Mouse (Mus musculus): ENCODE results near the gene Stxbp4. TPM values are rescaled to one million over a fixed set of nuclear protein-coding genes. Genes with fewer than 3 reads are reported as not detected.

The Stxbp4 gene
- polyA plus RNA-seq, 1 experiment from 2014 or later: 12.0 TPM

GRCm38 (mm10) chr11:90667325-90667724 lies 29.4 kb upstream of the Stxbp4 start:
- H3K27me3 ChIP-seq (replicated peaks): no peaks in the 10 kb centered on the region
- H3K9ac ChIP-seq: no peak overlapping the region
- H3K27ac ChIP-seq (replicated peaks): no peak overlapping the region
- H3K36me3 ChIP-seq: peaks cover 30% of the 10 kb centered on the region
- no peaks in the 10 kb centered on the region for H3K9me3 ChIP-seq
- no peak for ATAC-seq (ENCODE audit: extremely low read depth, insufficient number of reproducible peaks, low FRiP score, low TSS enrichment)
- no peak overlapping the region for H3K4me3 ChIP-seq
- H3K4me1 ChIP-seq: peaks cover 41% of the 10 kb centered on the region
- WGBS: 90% methylated on average over 6 of the region's 6 CpGs
- no peak overlapping the region for H3K4me2 ChIP-seq

- WGBS: 70% methylated on average over 4 of the region's 4 CpGs
- Histone ChIP-seq H3K27ac (replicated peaks) (0 out of 2 replicates have a peak overlapping the region, but pooled peaks have one; percentile 7), H3K4me3 (no peak overlapping the region), H3K4me2 (no peak overlapping the region), H3K9me3 (no peaks in the 10 kb centered on the region), H3K4me1 (peaks cover 41% of the 10 kb centered on the region), H3K27me3 (replicated peaks) (no peaks in the 10 kb centered on the region), H3K9ac (no peak overlapping the region), H3K36me3 (peaks cover 28% of the 10 kb centered on the region)
- no peak for ATAC-seq (ENCODE audit: extremely low read depth, insufficient number of reproducible peaks, low FRiP score, low TSS enrichment)
Observed at GRCm38 (mm10) chr11:90666916-90667315, 29.0 kb upstream of the Stxbp4 start.

GRCm38 (mm10) chr11:90666144-90666757 lies 28.4 kb upstream of the Stxbp4 start:
- WGBS: 63% methylated on average over 3 of the region's 3 CpGs
- H3K27ac ChIP-seq (replicated peaks): no peak overlapping the region
- H3K36me3 ChIP-seq: peaks cover 33% of the 10 kb centered on the region
- H3K4me2 ChIP-seq: no peak overlapping the region
- no peak for ATAC-seq (ENCODE audit: extremely low read depth, insufficient number of reproducible peaks, low FRiP score, low TSS enrichment)
- no peak overlapping the region for H3K9ac ChIP-seq
- no peak overlapping the region for H3K4me3 ChIP-seq
- no peaks in the 10 kb centered on the region for H3K27me3 ChIP-seq (replicated peaks)
- H3K4me1 ChIP-seq: peaks cover 41% of the 10 kb centered on the region
- H3K9me3 ChIP-seq: no peaks in the 10 kb centered on the region

GRCm38 (mm10) chr11:90665161-90665560 lies 27.3 kb upstream of the Stxbp4 start:
- ATAC-seq (ENCODE audit: extremely low read depth, insufficient number of reproducible peaks, low FRiP score, low TSS enrichment): no peak
- H3K4me2 ChIP-seq: peak overlapping the region; percentile 53
- 9% methylated on average over 6 of the region's 6 CpGs for WGBS
- 0 out of 2 replicates have a peak overlapping the region, but pooled peaks have one; percentile 4 for H3K4me3 ChIP-seq
- H3K4me1 ChIP-seq: peaks cover 41% of the 10 kb centered on the region
- no peaks in the 10 kb centered on the region for H3K9me3 ChIP-seq
- peaks cover 39% of the 10 kb centered on the region for H3K36me3 ChIP-seq
- H3K27ac ChIP-seq (replicated peaks): peak overlapping the region; percentile 74
- H3K9ac ChIP-seq: peak overlapping the region; percentile 50
- no peaks in the 10 kb centered on the region for H3K27me3 ChIP-seq (replicated peaks)

GRCm38 (mm10) chr11:90664345-90664986 lies 26.6 kb upstream of the Stxbp4 start:
- no peaks in the 10 kb centered on the region for H3K27me3 ChIP-seq (replicated peaks)
- 18% methylated on average over 8 of the region's 8 CpGs for WGBS
- H3K9me3 ChIP-seq: no peaks in the 10 kb centered on the region
- peaks cover 39% of the 10 kb centered on the region for H3K36me3 ChIP-seq
- H3K27ac ChIP-seq (replicated peaks): peak overlapping the region; percentile 74
- H3K4me1 ChIP-seq: peaks cover 41% of the 10 kb centered on the region
- peak overlapping the region; percentile 50 for H3K9ac ChIP-seq
- H3K4me2 ChIP-seq: peak overlapping the region; percentile 53
- ATAC-seq (ENCODE audit: extremely low read depth, insufficient number of reproducible peaks, low FRiP score, low TSS enrichment): peak; percentile 63; the same call in 1 of the 2 replicates
- H3K4me3 ChIP-seq: 0 out of 2 replicates have a peak overlapping the region, but pooled peaks have one; percentile 4

- no peak for ATAC-seq (ENCODE audit: extremely low read depth, insufficient number of reproducible peaks, low FRiP score, low TSS enrichment)
- Histone ChIP-seq H3K4me1 (peaks cover 41% of the 10 kb centered on the region), H3K9ac (no peak overlapping the region), H3K4me2 (peak overlapping the region; percentile 53), H3K4me3 (no peak overlapping the region), H3K27ac (replicated peaks) (peak overlapping the region; percentile 74), H3K27me3 (replicated peaks) (no peaks in the 10 kb centered on the region), H3K9me3 (no peaks in the 10 kb centered on the region), H3K36me3 (peaks cover 39% of the 10 kb centered on the region)
- WGBS: 53% methylated on average over 5 of the region's 5 CpGs
Observed at GRCm38 (mm10) chr11:90663618-90664297, 25.9 kb upstream of the Stxbp4 start.

GRCm38 (mm10) chr11:90663052-90663451 lies 25.2 kb upstream of the Stxbp4 start:
- Histone ChIP-seq H3K27ac (replicated peaks) (no peak overlapping the region), H3K4me2 (no peak overlapping the region), H3K9me3 (no peaks in the 10 kb centered on the region), H3K4me3 (no peak overlapping the region), H3K9ac (no peak overlapping the region), H3K27me3 (replicated peaks) (no peaks in the 10 kb centered on the region), H3K4me1 (peaks cover 41% of the 10 kb centered on the region), H3K36me3 (peaks cover 34% of the 10 kb centered on the region)
- WGBS: 52% methylated on average over 3 of the region's 3 CpGs
- ATAC-seq (ENCODE audit: extremely low read depth, insufficient number of reproducible peaks, low FRiP score, low TSS enrichment): no peak

GRCm38 (mm10) chr11:90660662-90661061 lies 22.8 kb upstream of the Stxbp4 start:
- Histone ChIP-seq H3K4me2 (no peak overlapping the region), H3K36me3 (peaks cover 56% of the 10 kb centered on the region), H3K27me3 (replicated peaks) (no peaks in the 10 kb centered on the region), H3K4me3 (no peak overlapping the region), H3K9me3 (no peaks in the 10 kb centered on the region), H3K4me1 (peaks cover 28% of the 10 kb centered on the region), H3K9ac (no peak overlapping the region), H3K27ac (replicated peaks) (no peak overlapping the region)
- no peak for ATAC-seq (ENCODE audit: extremely low read depth, insufficient number of reproducible peaks, low FRiP score, low TSS enrichment)
- WGBS: 77% methylated on average over 4 of the region's 4 CpGs

GRCm38 (mm10) chr11:90657527-90657926 lies 19.6 kb upstream of the Stxbp4 start:
- H3K4me3 ChIP-seq: no peak overlapping the region
- no peak overlapping the region for H3K4me2 ChIP-seq
- H3K27me3 ChIP-seq (replicated peaks): no peaks in the 10 kb centered on the region
- 90% methylated on average over 12 of the region's 12 CpGs for WGBS
- H3K9me3 ChIP-seq: no peaks in the 10 kb centered on the region
- peaks cover 79% of the 10 kb centered on the region for H3K36me3 ChIP-seq
- H3K4me1 ChIP-seq: no peaks in the 10 kb centered on the region; the same call in 1 of the 2 replicates
- H3K9ac ChIP-seq: no peak overlapping the region
- no peak for ATAC-seq (ENCODE audit: extremely low read depth, insufficient number of reproducible peaks, low FRiP score, low TSS enrichment)
- no peak overlapping the region for H3K27ac ChIP-seq (replicated peaks)

- ATAC-seq (ENCODE audit: extremely low read depth, insufficient number of reproducible peaks, low FRiP score, low TSS enrichment): no peak
- no peak overlapping the region for H3K27ac ChIP-seq (replicated peaks)
- no peaks in the 10 kb centered on the region for H3K27me3 ChIP-seq (replicated peaks)
- H3K36me3 ChIP-seq: peaks cover 91% of the 10 kb centered on the region
- peaks cover 9% of the 10 kb centered on the region; the same call in 1 of the 2 replicates for H3K4me1 ChIP-seq
- H3K9me3 ChIP-seq: no peaks in the 10 kb centered on the region
- no peak overlapping the region for H3K4me3 ChIP-seq
- no peak overlapping the region for H3K4me2 ChIP-seq
- 78% methylated on average over 4 of the region's 4 CpGs for WGBS
- no peak overlapping the region for H3K9ac ChIP-seq
Observed at GRCm38 (mm10) chr11:90652603-90653002, 14.7 kb upstream of the Stxbp4 start.

GRCm38 (mm10) chr11:90650231-90650885 lies 12.5 kb upstream of the Stxbp4 start:
- ATAC-seq (ENCODE audit: extremely low read depth, insufficient number of reproducible peaks, low FRiP score, low TSS enrichment): no peak
- 51% methylated on average over 9 of the region's 9 CpGs for WGBS

More at GRCm38 (mm10) chr11:90650231-90650885, 12.5 kb upstream of the Stxbp4 start:
- Histone ChIP-seq H3K9ac (no peak overlapping the region), H3K27me3 (replicated peaks) (no peaks in the 10 kb centered on the region), H3K4me2 (no peak overlapping the region), H3K27ac (replicated peaks) (no peak overlapping the region), H3K36me3 (peaks cover 89% of the 10 kb centered on the region), H3K9me3 (no peaks in the 10 kb centered on the region), H3K4me1 (peaks cover 9% of the 10 kb centered on the region; the same call in 1 of the 2 replicates), H3K4me3 (no peak overlapping the region)

All from heart, embryonic 13.5 days (tissue).